Mouse (Mus musculus): Measurements from ENCODE around the gene Tfap4.

GRCm38 (mm10) chr16:4602766-4603452 is 43.3 kb upstream of the Tfap4 start:
- TF ChIP-seq POLR2A (IDR thresholded peaks at IDR 0.05; ENCODE audit: low read depth, low read length) (no peak), CTCF (IDR thresholded peaks at IDR 0.05; ENCODE audit: extremely low read depth, insufficient read length, insufficient replicate concordance, low read depth, low read length) (no peak)
